Mouse (Mus musculus) midbrain, embryonic 16.5 days (tissue): Measurements from ENCODE around the gene Btnl10. TPM values are rescaled to one million over a fixed set of nuclear protein-coding genes. Genes with fewer than 3 reads are reported as not detected.

ENCODE experiments used
- ATAC-seq: fragments of 200-750 bp; cut with Nextera tagmentation; 2 replicates; pipeline ENCODE4 v1.8.0; 2017; ENCODE audit warnings: moderate TSS enrichment
- H3K27ac ChIP-seq: fragments of 300-500 bp; sonication (generic); 2 replicates; pipeline ENCODE4 v1.5.1; 2014; ENCODE audit warnings: mild to moderate bottlenecking, low read length, mixed read lengths
- H3K27me3 ChIP-seq: fragments of 300-500 bp; sonication (generic); 2 replicates; pipeline ENCODE4 v1.6.1; 2014; ENCODE audit warnings: low read depth, low read length, mixed read lengths; ENCODE audit not compliant: control insufficient read depth, insufficient read depth
- H3K36me3 ChIP-seq: fragments of 300-500 bp; sonication (generic); 2 replicates; pipeline ENCODE4 v1.6.1; 2014; ENCODE audit warnings: mild to moderate bottlenecking, low read length, moderate library complexity, mixed read lengths; ENCODE audit not compliant: control insufficient read depth, insufficient read depth
- H3K4me1 ChIP-seq: fragments of 300-500 bp; sonication (generic); 2 replicates; pipeline ENCODE4 v1.6.1; 2014; ENCODE audit warnings: mild to moderate bottlenecking, low read length, mixed read lengths; ENCODE audit not compliant: control insufficient read depth, insufficient read depth
- H3K4me2 ChIP-seq: fragments of 300-500 bp; sonication (generic); 2 replicates; pipeline ENCODE4 v1.6.1; 2014; ENCODE audit warnings: mild to moderate bottlenecking, low read length, mixed read lengths
- H3K4me3 ChIP-seq: fragments of 300-500 bp; sonication (generic); 2 replicates; pipeline ENCODE4 v1.5.1; 2014; ENCODE audit warnings: low read depth, mild to moderate bottlenecking, low read length, moderate library complexity, mixed read lengths
- H3K9ac ChIP-seq: fragments of 300-500 bp; sonication (generic); 2 replicates; pipeline ENCODE4 v1.6.1; 2014; ENCODE audit warnings: low read depth, low read length, mixed read lengths
- H3K9me3 ChIP-seq: fragments of 300-500 bp; sonication (generic); replicated peaks from 2 replicates; pipeline ENCODE4 v1.6.1; 2014; ENCODE audit warnings: mild to moderate bottlenecking, low read length, mixed read lengths; ENCODE audit not compliant: control insufficient read depth, poor library complexity, severe bottlenecking
- WGBS: fragments of 180-500 bp; shearing (Covaris S2); extraction: QIAGEN DNeasy Blood & Tissue Kit; methylation state at CpG from one replicate; pipeline ENCODE4 v1.1.7; 2014; 5-methylcytosine and 5-hydroxymethylcytosine counted together
- microRNA-seq: library from miRNA; unstranded; fragments of <30 nt; microRNA quantifications from one replicate; pipeline ENCODE4, GENCODE M21; 2017
- polyA plus RNA-seq: library from polyadenylated mRNA; unstranded; fragments of >200 nt; fragmentation: Nextera tagmentation; extraction: Ambion mirVana; gene quantifications from 2 replicates; pipeline ENCODE4 v1.2.1, GENCODE M21; 2015

Gene Btnl10
- polyA plus RNA-seq, 1 experiment from 2014 or later: not detected

DNA sequence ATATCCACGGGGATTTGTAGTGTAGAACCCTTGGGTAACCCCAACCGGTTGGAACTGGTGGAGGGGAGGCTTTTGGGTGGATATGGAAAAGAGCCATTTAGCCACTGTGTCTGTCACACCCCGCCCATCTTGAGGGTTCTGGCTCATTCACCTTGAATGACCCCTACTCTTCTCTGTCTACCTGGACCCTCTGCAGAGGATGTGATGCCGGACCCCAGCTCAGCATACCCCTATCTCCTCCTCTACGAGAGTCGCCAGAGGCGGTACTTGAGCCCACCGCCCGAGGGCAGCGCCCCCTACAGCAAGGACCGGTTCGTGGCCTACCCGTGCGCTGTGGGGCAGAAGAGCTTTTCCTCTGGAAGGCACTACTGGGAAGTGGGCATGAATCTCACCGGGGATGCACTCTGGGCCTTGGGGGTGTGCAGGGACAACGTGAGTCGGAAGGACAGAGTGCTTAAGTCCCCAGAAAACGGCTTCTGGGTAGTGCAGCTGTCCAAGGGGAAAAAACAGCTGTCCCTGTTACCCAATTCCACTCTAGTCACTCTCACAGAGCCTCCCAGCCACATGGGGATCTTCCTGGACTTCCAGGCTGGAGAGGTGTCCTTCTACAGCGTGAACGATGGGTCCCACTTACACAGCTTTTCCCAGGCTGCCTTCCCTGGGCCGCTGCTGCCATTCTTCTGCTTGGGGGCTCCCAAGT lies 53.3 kb downstream of the Btnl10 start:
- H3K36me3 ChIP-seq: peaks cover 3% of the 10 kb centered on the region; the same call in 1 of the 2 replicates
- H3K9ac ChIP-seq: no peak overlapping the region
- no peak overlapping the region for H3K4me3 ChIP-seq
- H3K27me3 ChIP-seq: no peaks in the 10 kb centered on the region
- no peak for ATAC-seq
- H3K27ac ChIP-seq: no peak overlapping the region
- H3K4me2 ChIP-seq: no peak overlapping the region
- H3K9me3 ChIP-seq: no peaks in the 10 kb centered on the region
- peaks cover 8% of the 10 kb centered on the region for H3K4me1 ChIP-seq
- whole genome bisulfite sequencing: 93% methylated on average over 21 of the region's 21 CpGs

DNA sequence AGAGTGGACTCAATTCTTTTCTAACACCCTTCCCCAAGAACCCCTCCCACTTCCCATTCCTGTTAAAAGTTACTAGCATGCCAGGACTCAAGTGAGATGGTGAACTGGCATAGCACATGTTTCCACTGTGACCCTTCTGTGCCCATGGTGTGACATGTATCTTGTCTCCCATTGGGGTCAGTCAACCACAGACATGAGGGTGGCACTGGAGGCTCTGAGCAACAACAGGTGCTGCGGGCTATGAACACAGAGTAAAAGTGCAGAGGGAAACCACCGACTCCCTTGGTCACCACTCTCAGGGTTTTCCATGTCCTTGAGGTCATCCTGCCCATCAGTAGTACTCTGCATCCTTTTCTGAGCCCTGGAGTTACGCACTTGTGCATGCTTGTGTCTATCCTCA lies 54.1 kb downstream of the Btnl10 start:
- ATAC-seq: no peak
- H3K36me3 ChIP-seq: peaks cover 3% of the 10 kb centered on the region; the same call in 1 of the 2 replicates
- 89% methylated on average over 3 of the region's 3 CpGs for WGBS
- H3K27ac ChIP-seq: no peak overlapping the region
- no peak overlapping the region for H3K4me3 ChIP-seq
- H3K4me2 ChIP-seq: no peak overlapping the region
- H3K27me3 ChIP-seq: no peaks in the 10 kb centered on the region
- no peaks in the 10 kb centered on the region for H3K9me3 ChIP-seq
- peaks cover 11% of the 10 kb centered on the region for H3K4me1 ChIP-seq
- H3K9ac ChIP-seq: no peak overlapping the region

DNA sequence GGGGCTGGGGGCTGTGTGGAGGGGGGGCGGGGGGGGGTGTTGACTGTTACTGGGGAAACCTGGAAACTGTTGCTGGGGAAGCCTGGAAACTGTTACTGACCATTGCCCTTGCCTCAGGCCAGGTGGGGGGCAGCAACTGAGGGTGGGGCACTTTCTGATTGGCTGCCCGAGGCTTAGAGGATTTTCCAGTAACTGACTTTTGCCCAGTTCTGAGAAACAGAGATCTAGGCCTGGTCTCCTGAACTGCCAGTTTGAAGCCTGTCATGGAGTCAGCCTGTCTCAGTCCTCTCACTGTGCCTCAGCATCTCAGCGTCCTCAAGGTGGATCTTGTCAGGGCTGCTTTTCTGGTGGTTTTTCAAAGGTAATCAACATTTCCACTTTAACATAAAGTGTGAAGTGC lies 56.7 kb downstream of the Btnl10 start:
- peaks cover 3% of the 10 kb centered on the region; the same call in 1 of the 2 replicates for H3K36me3 ChIP-seq
- H3K9me3 ChIP-seq: no peaks in the 10 kb centered on the region
- no peak for ATAC-seq
- H3K4me3 ChIP-seq: no peak overlapping the region
- H3K27ac ChIP-seq: no peak overlapping the region
- no peak overlapping the region for H3K4me2 ChIP-seq
- no peak overlapping the region for H3K9ac ChIP-seq
- no peaks in the 10 kb centered on the region for H3K27me3 ChIP-seq
- 88% methylated on average over 3 of the region's 3 CpGs for WGBS
- H3K4me1 ChIP-seq: peaks cover 23% of the 10 kb centered on the region

Small RNA genes within 50 kb of the gene (microRNA-seq; reads per million reads assigned to microRNA genes)
- not detected for gene Gm44313

Other genes with a start within 250 kb of the Btnl10 start
- not detected in 2 replicates for gene Olfr320, start 236.8 kb upstream of the Btnl10 start, polyA plus RNA-seq
- not detected in 2 replicates for gene Olfr319, start 218.7 kb upstream of the Btnl10 start, polyA plus RNA-seq
- gene Olfr318, start 193.9 kb upstream of the Btnl10 start, polyA plus RNA-seq: not detected in 2 replicates
- 0.10 and 0.13 TPM in 2 replicates for gene Olfr317, start 178.7 kb upstream of the Btnl10 start, polyA plus RNA-seq
- gene Olfr316, start 165.2 kb upstream of the Btnl10 start, polyA plus RNA-seq: not detected in 2 replicates
- gene Olfr315, start 144.7 kb upstream of the Btnl10 start, polyA plus RNA-seq: not detected in 2 replicates
- gene Olfr314, start 135.0 kb upstream of the Btnl10 start, polyA plus RNA-seq: not detected in 2 replicates
- gene Fam183b, start 115.9 kb upstream of the Btnl10 start, polyA plus RNA-seq: 13.6 and 15.3 TPM in 2 replicates
- gene Olfr313, start 102.9 kb upstream of the Btnl10 start, polyA plus RNA-seq: not detected in 2 replicates
- not detected in 2 replicates for gene Olfr312, start 88.7 kb upstream of the Btnl10 start, polyA plus RNA-seq
- gene Olfr311, start 78.7 kb upstream of the Btnl10 start, polyA plus RNA-seq: not detected in 2 replicates
- gene Gm12258, start 70.8 kb upstream of the Btnl10 start, polyA plus RNA-seq: 24.7 and 26.1 TPM in 2 replicates
- gene 2810021J22Rik, start 50.7 kb upstream of the Btnl10 start, polyA plus RNA-seq: 13.9 and 15.0 TPM in 2 replicates
- gene Zfp39, start 13.7 kb upstream of the Btnl10 start, polyA plus RNA-seq: 6.8 and 8.1 TPM in 2 replicates
- gene Rnf187, start 21.0 kb downstream of the Btnl10 start, polyA plus RNA-seq: 550 and 556 TPM in 2 replicates
- gene Hist3h2ba, start 31.0 kb downstream of the Btnl10 start, polyA plus RNA-seq: 345 and 399 TPM in 2 replicates
- 107 and 115 TPM in 2 replicates for gene Hist3h2a, start 36.8 kb downstream of the Btnl10 start, polyA plus RNA-seq
- 1.3 and 2.1 TPM in 2 replicates for gene Trim17, start 36.8 kb downstream of the Btnl10 start, polyA plus RNA-seq
- gene Trim11, start 60.2 kb downstream of the Btnl10 start, polyA plus RNA-seq: 19.5 and 22.3 TPM in 2 replicates
- 0.29 and 0.36 TPM in 2 replicates for gene Obscn, start 218.5 kb downstream of the Btnl10 start, polyA plus RNA-seq
- 7.3 and 7.6 TPM in 2 replicates for gene Iba57, start 245.8 kb downstream of the Btnl10 start, polyA plus RNA-seq